Mouse (Mus musculus) G1E (cell line): ENCODE results near the gene Gm7735.

Experiments
- CTCF ChIP-seq: IDR thresholded peaks from 2 replicates; pipeline ENCODE4 v1.5.1; 2012; ENCODE audit warnings: low read depth, low read length, inconsistent platforms, mixed read lengths
- POLR2AphosphoS5 ChIP-seq: IDR thresholded peaks from 2 replicates; pipeline ENCODE4 v1.6.1; 2012; ENCODE audit warnings: low read depth, low read length, inconsistent platforms; ENCODE audit not compliant: insufficient replicate concordance

DNA sequence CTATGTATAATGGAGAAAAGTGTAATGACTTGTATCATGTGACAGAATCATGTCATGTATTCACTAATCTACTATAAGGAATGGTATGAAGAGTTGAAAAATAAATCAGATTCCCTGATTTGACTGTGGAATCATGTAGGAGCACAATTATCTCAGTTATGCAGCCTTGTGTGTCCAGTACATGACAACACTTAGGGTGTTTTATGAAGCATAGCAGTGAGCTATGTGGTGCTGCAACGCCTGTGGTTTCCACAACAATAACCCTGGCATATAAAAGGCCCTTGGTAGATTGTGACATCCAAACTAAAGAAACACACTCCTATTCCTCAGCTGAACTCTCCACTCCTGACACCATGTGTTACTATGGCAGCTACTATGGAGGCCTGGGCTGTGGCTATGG is 36.3 kb downstream of the Gm7735 start, which contains the start of gene Krtap20-2:
- no peak for TF ChIP-seq POLR2AphosphoS5
- TF ChIP-seq CTCF: no peak
